Mouse (Mus musculus) stomach, embryonic 14.5 days (tissue): ENCODE results near the gene Dstyk. TPM values are rescaled to one million over a fixed set of nuclear protein-coding genes. Genes with fewer than 3 reads are reported as not detected.

Source experiments
- ATAC-seq: fragments of 200-750 bp; cut with Nextera tagmentation; 2 replicates; pipeline ENCODE4 v1.8.0; 2017; ENCODE audit warnings: low read depth, moderate TSS enrichment; ENCODE audit not compliant: insufficient number of reproducible peaks, insufficient read depth, low FRiP score
- H3K27ac ChIP-seq: fragments of 300-500 bp; sonication (generic); 2 replicates; pipeline ENCODE4 v1.5.1; 2014; ENCODE audit warnings: mild to moderate bottlenecking, low read length, moderate library complexity, mixed read lengths
- H3K27me3 ChIP-seq: fragments of 300-500 bp; sonication (generic); 2 replicates; pipeline ENCODE4 v1.6.1; 2014; ENCODE audit warnings: low read length, control low read depth, mixed read lengths; ENCODE audit not compliant: control insufficient read depth, insufficient read depth
- H3K36me3 ChIP-seq: fragments of 300-500 bp; sonication (generic); 2 replicates; pipeline ENCODE4 v1.6.1; 2014; ENCODE audit warnings: mild to moderate bottlenecking, control low read depth, low read length, moderate library complexity, mixed read lengths; ENCODE audit not compliant: control insufficient read depth, insufficient read depth
- H3K4me1 ChIP-seq: fragments of 300-500 bp; sonication (generic); 2 replicates; pipeline ENCODE4 v1.6.1; 2014; ENCODE audit warnings: low read length, control low read depth, mixed read lengths; ENCODE audit not compliant: control insufficient read depth, insufficient read depth
- H3K4me2 ChIP-seq: fragments of 300-500 bp; sonication (generic); replicated peaks from 2 replicates; pipeline ENCODE4 v1.6.1; 2014; ENCODE audit warnings: low read depth, low read length, control low read depth
- H3K4me3 ChIP-seq: fragments of 300-500 bp; sonication (generic); 2 replicates; pipeline ENCODE4 v1.5.1; 2014; ENCODE audit warnings: low read depth, low read length, control low read depth
- H3K9ac ChIP-seq: fragments of 300-500 bp; sonication (generic); replicated peaks from 2 replicates; pipeline ENCODE4 v1.6.1; 2014; ENCODE audit warnings: low read depth, mild to moderate bottlenecking, control low read depth, low read length, moderate library complexity, mixed read lengths
- H3K9me3 ChIP-seq: fragments of 300-500 bp; sonication (generic); 2 replicates; pipeline ENCODE4 v1.6.1; 2016; ENCODE audit warnings: low read depth, low read length, control low read depth; ENCODE audit not compliant: control insufficient read depth
- WGBS: fragments of 180-500 bp; shearing (Covaris S2); extraction: QIAGEN DNeasy Blood & Tissue Kit; methylation state at CpG from one replicate; pipeline ENCODE4 v1.1.7; 2014; 5-methylcytosine and 5-hydroxymethylcytosine counted together
- polyA plus RNA-seq: library from polyadenylated mRNA; unstranded; fragments of >200 nt; fragmentation: Nextera tagmentation; extraction: Ambion mirVana; gene quantifications from 2 replicates; pipeline ENCODE4 v1.2.1, GENCODE M21; 2014

The Dstyk gene
- polyA plus RNA-seq, 1 experiment from 2014 or later, result 20.9 TPM

DNA sequence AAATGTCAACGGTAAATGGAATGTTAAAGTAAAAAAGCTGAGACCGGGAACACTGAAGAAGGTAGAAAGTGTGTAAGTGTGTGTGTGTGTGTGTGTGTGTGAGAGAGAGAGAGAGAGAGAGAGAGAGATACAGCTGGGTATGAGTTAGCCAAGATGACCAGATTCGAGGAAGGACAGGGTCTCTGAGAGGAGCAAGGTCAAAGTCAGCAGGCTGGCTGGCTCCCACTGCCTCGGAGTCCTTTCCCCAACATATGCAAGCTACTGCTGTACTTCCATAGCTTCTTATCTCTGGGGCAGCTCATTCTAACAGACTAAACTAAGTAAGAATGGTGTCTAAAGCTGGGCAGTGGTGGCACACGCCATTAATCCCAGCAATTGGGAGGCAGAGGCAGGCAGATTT lies 54.1 kb downstream of the Dstyk start:
- Histone ChIP-seq H3K27me3 (no peaks in the 10 kb centered on the region), H3K27ac (no peak overlapping the region), H3K9me3 (no peaks in the 10 kb centered on the region), H3K36me3 (no peaks in the 10 kb centered on the region), H3K4me1 (no peaks in the 10 kb centered on the region), H3K9ac (no peak overlapping the region), H3K4me2 (no peak overlapping the region), H3K4me3 (no peak overlapping the region)
- WGBS, result 89% methylated on average over 5 of the region's 5 CpGs
- no peak for ATAC-seq

DNA sequence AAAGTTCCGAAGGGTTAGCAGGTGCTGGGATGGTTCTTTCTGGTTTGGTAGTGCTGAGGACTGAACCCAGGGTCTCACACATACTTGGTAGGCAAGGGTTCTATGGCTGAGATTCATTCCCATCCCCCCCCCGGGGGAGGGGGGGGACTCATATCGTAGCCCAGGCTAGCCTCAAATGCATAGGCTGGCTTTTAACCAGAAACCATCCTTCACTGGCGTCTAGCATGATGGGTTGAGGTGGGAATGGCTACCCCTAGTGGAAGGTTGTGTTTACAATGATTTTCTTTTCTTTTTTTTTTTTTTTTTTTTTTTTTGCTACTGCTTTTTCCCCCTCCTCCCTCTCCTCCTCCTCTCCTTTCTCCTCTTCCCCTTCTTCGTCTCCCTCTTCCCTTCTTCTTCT lies 55.2 kb downstream of the Dstyk start:
- 55% methylated on average over 5 of the region's 5 CpGs for WGBS
- Histone ChIP-seq H3K9ac (no peak overlapping the region), H3K4me2 (no peak overlapping the region), H3K36me3 (no peaks in the 10 kb centered on the region), H3K27ac (no peak overlapping the region), H3K9me3 (no peaks in the 10 kb centered on the region), H3K27me3 (no peaks in the 10 kb centered on the region), H3K4me1 (no peaks in the 10 kb centered on the region), H3K4me3 (no peak overlapping the region)
- no peak for ATAC-seq

DNA sequence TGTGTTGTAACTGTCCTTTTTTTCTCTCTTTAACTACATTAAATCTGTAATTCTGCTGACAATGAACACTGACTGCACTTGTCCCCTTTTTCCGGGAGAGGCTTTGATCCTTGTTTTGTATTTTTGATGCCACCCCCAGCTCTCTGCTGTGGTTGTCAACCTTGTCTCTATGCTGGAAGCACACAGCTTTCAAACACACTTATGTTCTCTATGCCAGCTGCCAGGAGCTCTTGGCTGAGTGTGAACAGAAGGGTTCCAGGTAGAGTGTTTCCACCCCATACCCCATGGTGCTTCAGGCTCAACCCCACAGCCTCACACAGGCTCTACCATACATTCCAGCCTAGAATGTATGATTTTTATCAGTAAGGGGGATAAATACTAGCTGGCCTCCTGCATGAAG lies 57.1 kb downstream of the Dstyk start:
- Histone ChIP-seq H3K27me3 (no peaks in the 10 kb centered on the region), H3K27ac (no peak overlapping the region), H3K36me3 (no peaks in the 10 kb centered on the region), H3K9ac (no peak overlapping the region), H3K4me1 (peaks cover 7% of the 10 kb centered on the region; the same call in 1 of the 2 replicates), H3K4me2 (no peak overlapping the region), H3K9me3 (no peaks in the 10 kb centered on the region), H3K4me3 (no peak overlapping the region)
- WGBS, result 69% methylated on average over 1 of the region's 1 CpGs
- ATAC-seq, result no peak

DNA sequence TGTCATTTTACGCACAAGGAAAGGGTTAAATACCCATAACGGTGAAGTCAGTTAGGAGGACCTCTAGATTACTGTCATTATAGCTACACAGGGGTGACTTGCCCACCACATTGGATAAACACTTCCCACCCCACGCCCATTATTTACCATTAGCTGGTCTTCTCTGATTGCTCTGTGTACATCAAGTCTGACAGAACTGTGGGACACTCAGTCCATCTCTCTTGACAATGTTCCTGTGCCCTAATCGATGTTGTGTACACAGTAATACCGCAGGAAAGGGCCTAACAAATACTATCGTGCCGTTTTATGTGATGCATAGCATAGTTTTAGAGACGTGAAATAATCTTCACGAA lies 59.2 kb downstream of the Dstyk start:
- Histone ChIP-seq H3K9ac (peak overlapping the region; percentile 74), H3K4me3 (peak overlapping the region; percentile 77), H3K4me1 (peaks cover 7% of the 10 kb centered on the region; the same call in 1 of the 2 replicates), H3K36me3 (no peaks in the 10 kb centered on the region), H3K9me3 (no peaks in the 10 kb centered on the region), H3K4me2 (peak overlapping the region; percentile 81), H3K27ac (no peak overlapping the region), H3K27me3 (no peaks in the 10 kb centered on the region)
- peak; percentile 39; the same call in 1 of the 2 replicates for ATAC-seq
- 6% methylated on average over 9 of the region's 9 CpGs for WGBS

DNA sequence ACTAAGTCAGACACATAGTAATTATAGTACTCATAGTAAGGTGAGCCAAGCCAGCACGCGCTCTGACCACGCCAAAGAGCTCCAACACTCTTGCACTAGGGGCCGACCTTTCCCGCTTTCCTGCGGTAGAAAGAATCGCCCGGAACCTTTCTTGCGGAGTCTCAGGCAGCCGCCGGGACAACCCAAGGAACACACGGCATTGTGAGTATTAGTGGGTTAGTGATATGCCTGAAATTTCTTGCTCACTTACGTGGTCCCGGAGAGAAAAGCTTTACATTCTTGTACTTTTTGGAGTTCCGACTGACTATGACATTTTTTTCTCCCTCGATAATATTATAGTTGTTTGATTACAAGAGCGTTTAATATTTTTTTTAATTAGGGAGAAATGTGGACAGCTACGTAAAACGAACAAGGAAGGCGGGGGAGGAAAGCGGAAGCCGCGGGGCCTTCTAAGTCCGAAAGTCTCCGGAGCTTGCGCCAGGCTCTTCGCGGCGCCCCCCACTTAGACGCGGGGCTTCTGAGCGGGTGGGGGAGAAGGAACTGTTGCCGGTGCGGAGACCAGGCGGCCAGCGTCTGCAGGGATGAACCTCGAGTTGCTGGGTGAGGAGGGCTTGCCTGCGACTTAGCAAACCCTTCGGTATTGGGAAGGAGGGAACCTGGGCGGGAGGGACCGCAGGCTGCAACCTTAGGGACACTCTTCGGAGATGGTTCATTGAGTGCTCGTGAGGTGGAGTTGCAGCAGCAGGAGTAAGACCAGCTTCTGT lies 59.8 kb downstream of the Dstyk start, which contains the start of gene Rbbp5:
Gene Rbbp5, plus strand, starts transcription at position 438 of the 764 bp plus-strand sequence.
- Histone ChIP-seq H3K27me3 (no peaks in the 10 kb centered on the region), H3K4me2 (peak within 1 kb of the TSS; percentile 81), H3K9ac (peak within 1 kb of the TSS; percentile 74), H3K9me3 (no peaks in the 10 kb centered on the region), H3K36me3 (no peaks in the 10 kb centered on the region), H3K27ac (peak within 1 kb of the TSS; percentile 41; the same call in 1 of the 2 replicates), H3K4me3 (peak within 1 kb of the TSS; percentile 77), H3K4me1 (peaks cover 7% of the 10 kb centered on the region; the same call in 1 of the 2 replicates)
- WGBS, result under 1% methylated on average over 43 of the region's 43 CpGs
- ATAC-seq, result peak; percentile 91

DNA sequence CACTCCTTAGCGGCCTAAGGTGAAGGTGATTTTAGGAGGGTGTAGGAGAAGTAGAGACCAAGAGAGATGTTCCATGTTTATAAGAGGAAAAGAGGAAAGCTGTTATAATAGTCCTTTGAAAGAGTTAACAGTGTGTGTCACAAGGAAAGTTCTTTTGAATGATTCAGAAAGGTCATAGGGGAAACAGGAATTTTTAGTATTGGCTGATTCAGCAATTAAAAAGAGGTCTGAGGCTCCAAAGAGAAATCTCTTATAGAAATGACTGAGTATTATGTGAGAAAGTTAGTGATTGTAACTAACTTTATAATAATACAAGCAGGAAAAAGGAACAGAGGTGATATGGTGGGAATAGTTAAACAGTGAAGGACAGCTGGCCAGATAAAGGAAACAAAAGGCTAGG lies 62.1 kb downstream of the Dstyk start:
- Histone ChIP-seq H3K4me3 (no peak overlapping the region), H3K36me3 (peaks cover 1% of the 10 kb centered on the region; the same call in 1 of the 2 replicates), H3K4me2 (no peak overlapping the region), H3K9me3 (no peaks in the 10 kb centered on the region), H3K27me3 (no peaks in the 10 kb centered on the region), H3K9ac (no peak overlapping the region), H3K27ac (no peak overlapping the region), H3K4me1 (peaks cover 7% of the 10 kb centered on the region; the same call in 1 of the 2 replicates)
- ATAC-seq, result no peak
- 94% methylated on average over 1 of the region's 1 CpGs for WGBS

DNA sequence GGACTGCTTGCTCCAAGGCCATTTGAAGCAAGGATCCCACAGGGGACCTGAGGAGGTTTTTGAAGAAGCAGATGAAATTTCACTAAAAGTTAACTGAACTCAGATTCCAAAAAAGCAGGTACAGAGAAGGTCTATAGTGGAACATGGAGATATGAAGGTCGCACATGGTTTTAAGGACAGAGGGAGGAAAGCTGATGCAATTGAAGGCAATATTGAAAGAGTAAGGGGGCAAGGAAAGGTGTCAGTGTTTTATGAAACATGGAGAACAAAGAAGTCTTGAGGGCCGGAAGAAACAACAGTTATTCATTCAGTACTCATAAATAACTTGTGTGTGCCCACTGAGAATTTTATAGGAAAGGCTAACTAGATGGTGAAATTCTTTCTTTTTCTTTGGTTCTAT lies 64.3 kb downstream of the Dstyk start:
- H3K36me3 ChIP-seq, result peaks cover 11% of the 10 kb centered on the region
- peaks cover 7% of the 10 kb centered on the region; the same call in 1 of the 2 replicates for H3K4me1 ChIP-seq
- H3K27ac ChIP-seq, result no peak overlapping the region
- WGBS, result 91% methylated on average over 2 of the region's 2 CpGs
- no peaks in the 10 kb centered on the region for H3K27me3 ChIP-seq
- no peak overlapping the region for H3K4me2 ChIP-seq
- H3K9ac ChIP-seq, result no peak overlapping the region
- ATAC-seq, result no peak
- no peak overlapping the region for H3K4me3 ChIP-seq
- no peaks in the 10 kb centered on the region for H3K9me3 ChIP-seq

DNA sequence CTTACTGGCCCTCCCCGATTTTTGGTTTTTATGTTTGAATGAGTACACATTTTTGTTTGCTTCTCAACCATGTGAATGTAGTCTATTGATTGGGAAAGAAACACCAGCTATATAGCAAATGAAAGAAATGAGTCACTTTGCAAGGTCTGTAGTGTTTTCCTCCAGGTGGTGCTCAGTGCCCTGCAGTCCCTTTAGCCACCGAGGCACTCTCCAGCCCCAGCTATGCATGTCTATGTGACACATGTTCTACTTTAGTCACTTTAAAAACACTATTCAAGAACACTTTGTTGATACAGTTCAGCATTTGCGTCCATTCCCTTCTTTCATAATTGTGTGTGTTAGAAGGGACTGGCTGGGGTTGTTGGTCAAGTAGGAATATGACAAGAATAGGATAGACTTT lies 65.9 kb downstream of the Dstyk start:
- H3K36me3 ChIP-seq, result peaks cover 14% of the 10 kb centered on the region
- H3K4me3 ChIP-seq, result no peak overlapping the region
- H3K9me3 ChIP-seq, result no peaks in the 10 kb centered on the region
- peaks cover 4% of the 10 kb centered on the region; the same call in 1 of the 2 replicates for H3K4me1 ChIP-seq
- no peaks in the 10 kb centered on the region for H3K27me3 ChIP-seq
- no peak overlapping the region for H3K9ac ChIP-seq
- no peak overlapping the region for H3K4me2 ChIP-seq
- 80% methylated on average over 3 of the region's 3 CpGs for WGBS
- no peak for ATAC-seq
- no peak overlapping the region for H3K27ac ChIP-seq
